Mouse (Mus musculus) heart, postnatal 0 days (tissue): ENCODE data around the gene Rps25.

Experiments
- CTCF ChIP-seq: IDR thresholded peaks from 2 replicates; pipeline ENCODE4 v1.5.1; 2016; ENCODE audit warnings: antibody characterized with exemption, control low read depth, low read depth
- EP300 ChIP-seq: IDR thresholded peaks from 2 replicates; pipeline ENCODE4 v1.6.1; 2016; ENCODE audit warnings: antibody characterized with exemption, low read depth

GRCm38 (mm10) chr9:44399114-44399794, 7.7 kb upstream of the Rps25 start:
- TF ChIP-seq EP300 (no peak), CTCF (no peak)
